Mouse (Mus musculus) forelimb bud, embryonic 11.5 days (tissue): ENCODE measurements around the gene Gm13271.
"Not testable (repeated sequence)": the region's sequence is repeated elsewhere in the genome, so short reads cannot be mapped to it uniquely, and the experiment has no call there.

Experiments used
- DNase-seq: peaks from one replicate; pipeline ENCODE4 v3.0.0-alpha.2; 2012; ENCODE audit warnings: low read depth, low spot score

The Gm13271 gene

GRCm38 (mm10) chr4:88754818-88755340, at the start of gene Gm13271:
Gene Gm13271, plus strand, starts transcription at chr4:88754868.
- not testable (repeated sequence) for DNase-seq

GRCm38 (mm10) chr4:88705924-88706323, 48.7 kb upstream of the Gm13271 start:
- no peak for DNase-seq

GRCm38 (mm10) chr4:88707128-88707826, 47.4 kb upstream of the Gm13271 start:
- DNase-seq: no peak

- no peak for DNase-seq
Observed at GRCm38 (mm10) chr4:88714281-88714680, 40.4 kb upstream of the Gm13271 start.

GRCm38 (mm10) chr4:88715059-88715458, 39.6 kb upstream of the Gm13271 start:
- no peak for DNase-seq

GRCm38 (mm10) chr4:88718715-88719114, 36.0 kb upstream of the Gm13271 start:
- DNase-seq: no peak

GRCm38 (mm10) chr4:88721791-88722721, 32.6 kb upstream of the Gm13271 start, which contains the start of the genes Gm26566 and Klhl9:
Gene Gm26566, plus strand, starts transcription at chr4:88721805.
Gene Klhl9, minus strand, starts transcription at chr4:88722465.
- peak; percentile 94 for DNase-seq

- no peak for DNase-seq
Observed at GRCm38 (mm10) chr4:88723497-88724090, 31.1 kb upstream of the Gm13271 start.

- DNase-seq: no peak
Observed at GRCm38 (mm10) chr4:88726727-88727126, 27.9 kb upstream of the Gm13271 start.

- DNase-seq: no peak
Observed at GRCm38 (mm10) chr4:88727324-88727723, 27.3 kb upstream of the Gm13271 start.

GRCm38 (mm10) chr4:88738480-88738879, 16.2 kb upstream of the Gm13271 start:
- DNase-seq: peak; percentile 77

- no peak for DNase-seq
Observed at GRCm38 (mm10) chr4:88739036-88739435, 15.6 kb upstream of the Gm13271 start.

- no peak for DNase-seq
Observed at GRCm38 (mm10) chr4:88741426-88741825, 13.2 kb upstream of the Gm13271 start.

- DNase-seq: no peak
Observed at GRCm38 (mm10) chr4:88742771-88743371, 11.8 kb upstream of the Gm13271 start.

- no peak for DNase-seq
Observed at GRCm38 (mm10) chr4:88744207-88744606, 10.5 kb upstream of the Gm13271 start.

GRCm38 (mm10) chr4:88749926-88750325, 4.7 kb upstream of the Gm13271 start:
- DNase-seq: no peak

- not testable (repeated sequence) for DNase-seq
Observed at GRCm38 (mm10) chr4:88756581-88757513, 2.2 kb downstream of the Gm13271 start.

- not testable (repeated sequence) for DNase-seq
Observed at GRCm38 (mm10) chr4:88757628-88758031, 3.0 kb downstream of the Gm13271 start.

- DNase-seq: not testable (repeated sequence)
Observed at GRCm38 (mm10) chr4:88758751-88759150, 4.1 kb downstream of the Gm13271 start.

GRCm38 (mm10) chr4:88759610-88760268, 5.1 kb downstream of the Gm13271 start, which contains the start of gene Gm13283:
Gene Gm13283, plus strand, starts transcription at chr4:88760119.
- DNase-seq: not testable (repeated sequence)
